Comparison of ENCODE assay signal across 32 mouse cellular contexts in the genomic region with DNA sequence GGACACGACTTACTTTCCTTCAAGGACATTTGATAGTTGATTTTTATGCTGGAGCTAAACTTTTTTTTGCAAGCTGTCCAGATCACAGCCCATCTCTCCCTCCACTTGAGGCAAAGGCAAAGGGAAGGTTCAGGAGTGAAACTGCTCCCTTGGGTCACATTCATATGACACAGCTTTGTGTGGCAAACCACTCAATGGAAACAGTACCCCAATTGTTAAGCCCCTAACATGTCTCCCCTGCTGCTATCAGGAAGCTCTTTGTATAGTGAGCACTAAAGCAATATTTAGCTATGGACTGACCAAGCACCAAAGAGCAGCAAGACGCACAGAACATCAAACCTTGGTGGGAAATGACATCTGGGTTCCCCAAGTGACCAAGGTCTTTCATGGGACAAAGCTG. TPM values are rescaled to one million over a fixed set of nuclear protein-coding genes. Genes with fewer than 3 reads are reported as not detected.
A peak's percentile ranks its signal among the peaks of the same experiment; 100 is the strongest.
DNase-seq lines count a peak whose midpoint lies in the region; ATAC-seq and TF ChIP-seq lines count a peak whose summit lies in the region.
"Had no signal": no experiment of that assay in that cellular context is flagged by ENCODE, and none has a peak within 500 bp of the region (broad histone marks: within the 10 kb centered on the region; RNA-seq: fewer than 3 reads in every experiment).

No protein-coding gene starts in this region.

- H3K27ac ChIP-seq in gastrocnemius, adult 2 months, result 0 out of 2 replicates have a peak overlapping the region, but pooled peaks have one; percentile 3
- H3K27ac ChIP-seq in layer of hippocampus, adult 2 months, result peak overlapping the region; percentile 59; the same call in 1 of the 2 replicates
- H3K27ac ChIP-seq in stomach, embryonic 15.5 days, result 0 out of 2 replicates have a peak overlapping the region, but pooled peaks have one; percentile 2
- no peak overlapping the region for H3K27ac ChIP-seq in stomach, postnatal 0 days (replicated peaks)
- H3K27ac ChIP-seq: embryonic facial prominence, embryonic 12.5 days; forebrain, embryonic 15.5 days; heart, embryonic 10.5 days; heart, embryonic 15.5 days; liver, embryonic 15.5 days; midbrain, embryonic 10.5 days had no signal

- no peaks in the 10 kb centered on the region for H3K27me3 ChIP-seq in stomach, embryonic 15.5 days (replicated peaks)
- H3K27me3 ChIP-seq in stomach, postnatal 0 days (ENCODE audit: control insufficient read depth, insufficient read depth, low read length), result no peaks in the 10 kb centered on the region
- H3K27me3 ChIP-seq: embryonic facial prominence, embryonic 12.5 days; forebrain, embryonic 15.5 days; heart, embryonic 15.5 days; liver, embryonic 15.5 days had no signal

- no peak for DNase-seq in gastrocnemius, adult 2 months
- no peak for DNase-seq in gastrocnemius, postnatal 36 days
- DNase-seq in layer of hippocampus, adult 2 months (ENCODE audit: low spot score in 2 of 2), result no peak
- no peak for DNase-seq in layer of hippocampus, postnatal 10 days (ENCODE audit: low spot score in 2 of 2)
- no peak for DNase-seq in stomach, postnatal 0 days (ENCODE audit: low spot score)
- DNase-seq: adrenal gland, postnatal 25 days; cerebellum, adult 18-20 months; heart, postnatal 36 days; kidney, adult 8-10 months; kidney, postnatal 4 days; lung, embryonic 14.5 days; lung, postnatal 14 days had no signal

- intact Hi-C loops in gastrocnemius, adult 2 months (cut with DNase I), result no loop called here
- intact Hi-C loops in gastrocnemius, postnatal 36 days (cut with DNase I), result no loop called here

- WGBS in stomach, embryonic 15.5 days, result 73% methylated on average over 2 of the region's 2 CpGs
- WGBS in stomach, postnatal 0 days, result 65% methylated on average over 2 of the region's 2 CpGs

- no peaks in the 10 kb centered on the region for H3K4me1 ChIP-seq in stomach, embryonic 15.5 days
- H3K4me1 ChIP-seq in stomach, postnatal 0 days (replicated peaks; ENCODE audit: control insufficient read depth, insufficient read depth), result no peaks in the 10 kb centered on the region; the same call in 1 of the 2 replicates
- H3K4me1 ChIP-seq: embryonic facial prominence, embryonic 12.5 days; liver, embryonic 15.5 days had no signal

- no peak for TF ChIP-seq CTCF in gastrocnemius, adult 2 months (IDR thresholded peaks at IDR 0.05)
- TF ChIP-seq CTCF in layer of hippocampus, adult 2 months (conservative IDR thresholded peaks at IDR 0.05), result no peak
- no peak for TF ChIP-seq CTCF in stomach, postnatal 0 days (IDR thresholded peaks at IDR 0.05; ENCODE audit: low read depth)

- H3K36me3 ChIP-seq in stomach, embryonic 15.5 days, result no peaks in the 10 kb centered on the region
- H3K36me3 ChIP-seq in stomach, postnatal 0 days (ENCODE audit: control insufficient read depth, insufficient read depth, low read length), result no peaks in the 10 kb centered on the region; the same call in 1 of the 2 replicates
- H3K36me3 ChIP-seq: forebrain, embryonic 15.5 days; liver, embryonic 15.5 days had no signal

- H3K4me3 ChIP-seq in gastrocnemius, adult 2 months, result no peak overlapping the region
- no peak overlapping the region for H3K4me3 ChIP-seq in layer of hippocampus, adult 2 months
- H3K4me3 ChIP-seq in stomach, embryonic 15.5 days (replicated peaks), result no peak overlapping the region
- no peak overlapping the region for H3K4me3 ChIP-seq in stomach, postnatal 0 days (ENCODE audit: low read depth, low read length)
- H3K4me3 ChIP-seq: embryonic facial prominence, embryonic 12.5 days; forebrain, embryonic 15.5 days; heart, embryonic 10.5 days; heart, embryonic 15.5 days; liver, embryonic 15.5 days; midbrain, embryonic 10.5 days had no signal

- no peak overlapping the region for H3K4me2 ChIP-seq in stomach, embryonic 15.5 days
- H3K4me2 ChIP-seq in stomach, postnatal 0 days (replicated peaks; ENCODE audit: low read depth), result no peak overlapping the region
- H3K4me2 ChIP-seq: embryonic facial prominence, embryonic 12.5 days; forebrain, embryonic 15.5 days; heart, embryonic 15.5 days; liver, embryonic 15.5 days; lung, embryonic 14.5 days had no signal

- no peak for ATAC-seq in stomach, embryonic 15.5 days (ENCODE audit: insufficient read depth, low FRiP score, low read depth)
- no peak for ATAC-seq in stomach, postnatal 0 days (ENCODE audit: low FRiP score, low TSS enrichment)
- no peak for ATAC-seq in granulocyte monocyte progenitor cell, adult 5-6 weeks (replicated peaks; ENCODE audit: poor library complexity, severe bottlenecking)
- ATAC-seq: CD4-positive, CD25-positive, alpha-beta regulatory T cell, adult 4 months; forebrain, embryonic 15.5 days; intestine, embryonic 16.5 days had no signal

- no peak for TF ChIP-seq EP300 in stomach, postnatal 0 days (optimal IDR thresholded peaks at IDR 0.05)

- no peak overlapping the region for H3K9ac ChIP-seq in stomach, embryonic 15.5 days
- H3K9ac ChIP-seq in stomach, postnatal 0 days (ENCODE audit: low read length), result no peak overlapping the region
- H3K9ac ChIP-seq: embryonic facial prominence, embryonic 12.5 days; forebrain, embryonic 15.5 days; heart, embryonic 15.5 days; liver, embryonic 15.5 days; lung, embryonic 14.5 days had no signal

- H3K9me3 ChIP-seq in stomach, embryonic 15.5 days, result no peaks in the 10 kb centered on the region
- H3K9me3 ChIP-seq in stomach, postnatal 0 days (ENCODE audit: control insufficient read depth, low read length), result no peaks in the 10 kb centered on the region
- H3K9me3 ChIP-seq: embryonic facial prominence, embryonic 12.5 days; forebrain, embryonic 15.5 days; heart, embryonic 10.5 days; heart, embryonic 15.5 days; liver, embryonic 15.5 days; midbrain, embryonic 10.5 days had no signal

RNA-seq across cellular contexts. Expression of a gene that starts 54.7 kb away (rescaled TPM):
- total RNA-seq in gastrocnemius, adult 2 months (2021), result not detected
- total RNA-seq in gastrocnemius, postnatal 36 days (2021), result not detected
- total RNA-seq in layer of hippocampus, adult 2 months (2021), result not detected
- not detected for total RNA-seq in layer of hippocampus, postnatal 10 days (2021)
- not detected in 2 replicates for polyA plus RNA-seq in stomach, embryonic 15.5 days (2015; fragmentation: Nextera tagmentation; extraction: Ambion mirVana)
- not detected in 2 replicates for polyA plus RNA-seq in stomach, postnatal 0 days (2015; fragmentation: Nextera tagmentation; extraction: Ambion mirVana)
- not detected in 2 replicates for total RNA-seq in granulocyte monocyte progenitor cell, adult 5-6 weeks (2014; fragmentation: Nextera tagmentation)
- total RNA-seq in granulocyte monocyte progenitor cell, adult 5-6 weeks (2017), result not detected in 2 replicates
- total RNA-seq: adrenal gland, adult 18-20 months; adrenal gland, postnatal 25 days; common myeloid progenitor, adult 5-6 weeks; gastrocnemius, adult 8-10 months; heart, postnatal 36 days; left cerebral cortex, postnatal 10 days; liver, adult 2 months; monocyte, adult 5-6 weeks had no signal
- polyA plus RNA-seq: CD4-positive, CD25-positive, alpha-beta regulatory T cell, adult 4 months; embryonic facial prominence, embryonic 12.5 days; forebrain, embryonic 15.5 days; gonadal fat pad, adult 2 months; heart, embryonic 10.5 days; heart, embryonic 15.5 days; intestine, embryonic 16.5 days; kidney, postnatal 0 days; limb, embryonic 11.5 days; liver, adult 2 months; liver, embryonic 15.5 days; lung, embryonic 14.5 days; midbrain, embryonic 10.5 days; urinary bladder, adult 2 months had no signal
